Mouse (Mus musculus): ENCODE data around the gene Snta1.

GRCm38 (mm10) chr2:154338161-154338560 is 69.7 kb downstream of the Snta1 start:
- TF ChIP-seq CTCF (conservative IDR thresholded peaks at IDR 0.05; ENCODE audit: low read length): no peak
- 0 out of 2 replicates have a peak, but pooled peaks have one; percentile 20 for TF ChIP-seq NANOG (IDR thresholded peaks at IDR 0.05; ENCODE audit: borderline replicate concordance, low read length)

Data from E14TG2a.4 (cell line).